Mouse (Mus musculus) cerebellum, postnatal 36 days (tissue): ENCODE measurements around the gene Gramd2.

Experiments
- DNase-seq, 2 experiments: peaks; one replicate each; pipeline ENCODE4 v3.0.0; 2021 to 2022; ENCODE audit warnings: mixed read lengths in 2 of 2

The Gramd2 gene

DNA sequence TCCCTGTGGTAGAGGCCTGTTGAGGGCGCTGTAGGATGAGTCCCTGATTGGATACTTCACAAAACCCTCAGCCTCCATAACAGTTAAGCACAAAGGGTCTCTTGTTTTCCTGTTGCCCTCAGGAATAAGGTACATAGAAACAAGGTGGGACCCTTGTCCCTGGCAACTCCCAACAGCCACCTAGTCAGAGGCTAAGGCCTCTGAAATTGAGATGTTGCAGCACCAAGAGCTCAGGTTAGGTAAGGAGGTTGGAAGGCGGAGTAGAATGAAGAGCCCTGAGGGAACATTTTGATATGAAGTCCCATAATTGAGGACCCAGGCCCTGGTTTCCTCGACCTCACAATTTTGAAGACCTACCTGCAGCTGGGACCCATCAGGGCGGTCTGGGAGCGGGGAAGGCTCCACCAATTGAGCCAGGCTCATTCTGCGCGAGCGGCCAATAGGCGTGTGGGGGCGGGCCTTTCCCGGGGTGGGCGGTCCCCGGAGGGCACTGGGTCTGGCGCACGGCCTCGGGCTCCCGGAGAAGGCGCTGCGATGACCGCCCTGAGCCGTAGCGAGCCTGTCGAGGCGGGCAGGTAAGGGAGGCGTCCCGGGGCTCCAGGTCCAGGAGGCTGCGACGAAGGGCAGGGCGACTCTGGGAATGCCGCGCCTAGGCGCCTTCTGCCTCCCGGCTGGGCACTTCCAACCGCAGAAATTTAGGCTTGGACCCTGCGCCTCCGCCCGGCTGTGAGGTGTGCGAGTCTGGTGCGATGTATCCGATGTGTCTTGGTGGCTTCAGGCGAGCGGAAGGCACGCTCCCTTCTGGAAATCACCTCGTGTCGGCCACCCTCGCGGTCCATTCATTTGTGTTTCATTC is at the start of gene Gramd2:
Gramd2 (plus strand) TSS at position 467 of the 856 bp plus-strand sequence.
- DNase-seq = peak; percentile 75 to 85

DNA sequence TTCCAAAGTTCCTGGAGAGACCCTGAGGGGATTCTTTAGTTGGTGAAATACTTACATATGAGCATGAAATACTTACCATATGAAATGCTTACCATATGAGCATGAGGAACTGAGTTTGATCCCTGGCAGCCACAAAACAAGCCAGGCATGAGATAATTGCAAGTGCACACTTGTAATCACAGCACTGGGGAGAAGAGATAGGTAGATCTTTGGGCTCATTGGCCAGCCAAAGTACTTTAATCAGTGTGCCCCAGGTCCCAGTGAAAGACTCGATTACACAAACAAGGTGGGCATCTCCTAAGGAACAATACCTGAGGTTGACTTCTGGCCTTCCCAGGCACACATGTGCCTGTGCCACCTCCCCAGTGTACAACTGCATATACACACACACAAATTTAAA is 41.6 kb upstream of the Gramd2 start:
- DNase-seq = no peak

DNA sequence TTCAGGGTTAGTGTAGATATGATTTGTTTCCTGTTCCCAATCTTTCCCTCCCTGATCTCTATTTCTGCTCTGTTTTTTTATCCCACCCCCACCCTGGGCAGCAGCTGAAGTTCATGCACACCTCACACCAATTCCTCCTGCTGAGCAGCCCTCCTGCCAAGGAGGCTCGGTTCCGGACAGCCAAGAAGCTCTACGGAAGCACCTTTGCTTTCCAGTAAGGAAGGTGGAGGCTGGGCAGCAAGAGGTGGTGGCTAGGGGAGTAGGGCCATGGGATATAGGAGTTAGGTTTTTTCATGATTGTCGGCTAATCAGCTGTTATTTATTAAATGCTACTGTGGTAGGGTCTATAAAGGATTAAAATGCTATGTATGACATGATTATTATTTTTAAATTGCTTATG is 40.0 kb upstream of the Gramd2 start:
- DNase-seq = no peak

DNA sequence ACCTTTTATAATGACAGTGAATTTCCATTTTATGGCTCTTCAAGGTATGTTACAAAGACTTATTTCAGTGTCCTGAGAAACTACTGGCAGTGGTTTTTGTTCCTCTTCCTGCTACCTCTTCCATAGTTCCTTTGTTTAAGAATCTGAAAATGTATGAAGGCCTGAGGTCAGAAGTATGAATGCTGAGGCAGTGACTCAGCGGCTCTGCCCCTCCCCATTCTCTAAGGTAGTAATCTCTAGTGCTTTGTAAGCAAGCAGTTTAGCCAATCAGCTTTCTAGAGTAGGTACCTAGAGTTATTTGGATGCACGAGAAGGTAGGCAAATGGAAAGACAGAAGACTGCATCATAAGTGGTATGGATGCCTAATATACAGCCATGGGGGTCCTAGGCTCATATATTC is 38.6 kb upstream of the Gramd2 start:
- no peak for DNase-seq

DNA sequence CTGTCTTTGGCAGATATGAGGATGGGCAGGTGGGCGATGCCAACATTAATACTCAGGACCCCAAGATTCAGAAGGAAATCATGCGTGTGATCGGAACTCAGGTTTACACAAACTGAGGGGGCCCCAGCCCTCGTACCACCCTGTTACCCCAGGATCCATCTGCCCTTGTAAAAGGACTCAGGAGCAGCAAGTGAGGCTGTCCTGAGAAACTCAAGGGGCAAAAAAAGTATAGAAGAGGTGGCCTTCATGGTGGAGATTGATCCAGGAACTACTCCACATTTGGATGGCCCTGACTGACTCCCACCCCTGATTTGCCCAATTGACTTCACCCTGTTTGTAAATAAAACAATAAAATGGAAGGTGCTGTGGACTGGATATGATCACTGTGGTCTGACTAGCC is 30.0 kb upstream of the Gramd2 start:
- no peak for DNase-seq

DNA sequence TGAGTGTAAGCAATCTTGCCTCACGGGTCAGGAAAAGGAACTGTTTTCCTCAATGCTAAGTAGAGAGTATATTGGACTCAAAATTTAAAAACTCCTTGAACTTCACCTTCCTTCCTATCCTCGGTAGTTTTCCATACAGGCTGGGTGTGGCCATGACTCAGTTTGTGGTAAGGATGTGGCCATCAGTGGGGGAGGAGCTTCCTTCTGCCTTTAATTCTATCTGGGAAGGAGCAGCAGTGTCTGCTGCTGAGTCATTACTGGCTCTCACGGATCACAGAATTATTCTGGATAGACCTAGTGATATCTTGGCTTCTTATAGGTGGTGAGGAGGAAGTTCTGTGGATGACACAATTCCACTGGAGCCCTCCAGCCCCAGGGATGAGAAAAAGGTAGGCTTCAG is 26.6 kb upstream of the Gramd2 start:
- DNase-seq = no peak

DNA sequence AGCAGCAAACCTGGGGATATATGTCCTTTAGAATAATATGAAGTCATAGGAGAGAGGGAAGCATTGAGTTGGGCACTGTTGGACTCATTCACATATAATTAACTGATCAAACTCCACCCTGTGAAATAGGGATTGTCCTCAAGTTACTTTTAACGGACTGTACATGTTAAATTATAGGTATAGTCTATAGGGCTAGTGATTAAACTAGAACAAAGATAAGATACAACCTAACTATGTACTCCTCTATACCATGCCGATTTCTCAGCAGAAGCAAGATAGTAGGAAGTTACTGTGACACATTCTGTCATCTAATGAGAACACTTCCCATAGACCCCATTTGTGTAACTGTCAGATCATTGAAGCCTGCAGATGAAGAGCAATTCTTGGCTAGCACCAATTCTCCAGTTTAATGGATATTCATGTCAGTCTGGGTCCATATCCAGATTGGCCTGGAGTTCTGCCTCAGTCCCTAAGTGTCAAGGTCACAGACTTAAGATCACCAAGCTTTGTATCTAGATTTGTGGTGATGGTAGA is 25.4 kb upstream of the Gramd2 start:
- no peak for DNase-seq

DNA sequence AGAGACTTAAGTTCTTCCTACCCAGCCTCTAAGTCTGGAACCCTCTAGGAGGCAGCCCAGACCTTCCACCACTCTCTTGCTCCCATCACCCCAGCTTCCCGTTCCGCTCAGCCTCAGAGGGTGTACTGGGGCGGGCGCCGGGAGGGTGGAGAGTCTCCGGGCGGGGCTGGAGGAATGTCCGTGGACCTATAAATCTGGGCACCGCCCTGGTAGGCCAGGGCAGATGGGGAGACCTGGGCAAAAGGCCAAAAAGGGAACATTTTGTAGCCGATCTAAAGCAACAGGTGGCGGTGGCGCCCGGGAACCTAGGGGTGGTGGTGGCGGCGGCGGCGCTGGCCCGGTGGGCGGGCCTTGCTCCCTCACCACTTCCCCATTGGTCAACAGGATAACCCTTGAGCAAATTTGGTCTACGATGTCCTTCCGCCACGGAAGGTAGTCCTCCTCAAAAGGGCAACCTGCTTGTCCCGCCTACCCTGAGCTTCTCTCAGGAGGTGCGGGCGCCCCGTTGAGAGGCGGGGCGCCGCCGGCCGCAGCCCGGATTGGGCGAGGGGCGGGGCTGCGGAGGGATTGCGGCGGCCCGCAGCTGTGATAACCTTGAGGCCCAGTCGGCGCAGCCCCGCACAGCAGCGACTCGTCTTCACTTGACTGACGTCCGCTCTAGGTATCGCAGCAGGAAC is 23.8 kb upstream of the Gramd2 start, which contains the start of gene Pkm:
Pkm (plus strand) TSS at position 411 of the 677 bp plus-strand sequence.
- peak; percentile 97 to 98 for DNase-seq

DNA sequence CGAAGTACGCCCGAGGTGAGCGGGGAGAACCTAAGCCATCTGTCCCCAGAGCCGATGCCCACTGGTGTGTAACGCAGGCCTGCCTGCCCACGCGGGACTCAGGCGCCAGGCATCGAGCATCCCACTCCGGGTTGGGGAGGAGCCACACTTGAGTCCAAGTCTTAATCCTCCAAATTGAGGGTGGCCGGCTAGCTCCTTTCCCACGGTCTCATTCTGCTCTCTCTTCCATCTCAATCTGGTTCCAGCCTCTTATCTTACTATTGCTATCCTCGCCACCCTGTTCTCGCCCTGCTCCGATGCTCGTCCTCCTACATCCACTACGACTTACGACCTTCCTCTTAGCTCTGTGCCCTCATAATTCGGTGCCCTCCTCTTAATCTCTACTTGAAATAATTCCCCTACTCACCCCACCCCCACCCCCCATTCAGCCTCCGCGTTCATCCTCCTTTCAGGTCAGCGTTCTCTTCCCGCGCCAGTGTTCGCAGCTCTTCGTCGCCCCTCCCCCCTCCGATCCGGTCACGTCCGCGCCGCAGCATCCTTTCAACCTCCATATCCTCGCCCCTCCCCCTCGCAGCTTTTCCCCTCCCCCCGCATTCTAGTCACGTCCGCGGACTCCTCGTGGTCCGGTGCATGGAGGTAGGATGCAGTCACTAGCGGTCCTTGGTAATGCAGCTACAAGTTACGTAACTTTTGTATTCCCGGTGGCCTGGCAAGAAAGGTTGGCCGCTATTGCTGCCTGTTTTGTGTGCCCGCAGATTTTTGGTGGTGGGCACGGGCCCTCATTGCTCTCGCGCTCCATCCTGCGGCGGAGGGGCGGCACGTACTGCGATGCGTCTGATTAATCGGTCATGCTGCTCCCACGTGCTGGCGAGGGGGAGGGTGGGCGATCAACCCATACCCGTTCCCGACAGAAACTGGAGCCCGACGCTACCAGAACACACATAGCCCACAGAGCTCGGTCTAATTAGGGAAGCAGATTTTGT is 23.0 kb upstream of the Gramd2 start:
- DNase-seq = peak; percentile 84 to 89

DNA sequence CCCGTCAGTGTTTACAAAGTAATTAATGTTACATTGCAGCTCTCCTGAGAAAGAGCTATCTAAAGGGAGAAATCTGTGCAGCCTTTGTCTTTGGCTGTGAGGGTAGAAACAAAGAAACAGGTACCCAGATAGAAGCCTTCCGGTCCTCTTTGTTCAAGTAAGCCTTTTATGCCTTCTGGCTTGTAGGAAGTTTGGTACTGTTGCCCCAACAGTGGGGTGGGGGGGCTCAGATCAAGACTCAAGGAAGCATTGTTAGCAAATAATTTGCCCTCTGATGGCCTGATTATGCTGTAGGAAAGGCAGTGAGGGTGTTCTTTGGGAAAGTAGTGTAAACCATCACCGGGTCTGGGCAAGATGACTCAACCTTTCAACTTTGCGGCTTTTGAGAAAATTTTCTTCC is 21.8 kb upstream of the Gramd2 start:
- DNase-seq = no peak

DNA sequence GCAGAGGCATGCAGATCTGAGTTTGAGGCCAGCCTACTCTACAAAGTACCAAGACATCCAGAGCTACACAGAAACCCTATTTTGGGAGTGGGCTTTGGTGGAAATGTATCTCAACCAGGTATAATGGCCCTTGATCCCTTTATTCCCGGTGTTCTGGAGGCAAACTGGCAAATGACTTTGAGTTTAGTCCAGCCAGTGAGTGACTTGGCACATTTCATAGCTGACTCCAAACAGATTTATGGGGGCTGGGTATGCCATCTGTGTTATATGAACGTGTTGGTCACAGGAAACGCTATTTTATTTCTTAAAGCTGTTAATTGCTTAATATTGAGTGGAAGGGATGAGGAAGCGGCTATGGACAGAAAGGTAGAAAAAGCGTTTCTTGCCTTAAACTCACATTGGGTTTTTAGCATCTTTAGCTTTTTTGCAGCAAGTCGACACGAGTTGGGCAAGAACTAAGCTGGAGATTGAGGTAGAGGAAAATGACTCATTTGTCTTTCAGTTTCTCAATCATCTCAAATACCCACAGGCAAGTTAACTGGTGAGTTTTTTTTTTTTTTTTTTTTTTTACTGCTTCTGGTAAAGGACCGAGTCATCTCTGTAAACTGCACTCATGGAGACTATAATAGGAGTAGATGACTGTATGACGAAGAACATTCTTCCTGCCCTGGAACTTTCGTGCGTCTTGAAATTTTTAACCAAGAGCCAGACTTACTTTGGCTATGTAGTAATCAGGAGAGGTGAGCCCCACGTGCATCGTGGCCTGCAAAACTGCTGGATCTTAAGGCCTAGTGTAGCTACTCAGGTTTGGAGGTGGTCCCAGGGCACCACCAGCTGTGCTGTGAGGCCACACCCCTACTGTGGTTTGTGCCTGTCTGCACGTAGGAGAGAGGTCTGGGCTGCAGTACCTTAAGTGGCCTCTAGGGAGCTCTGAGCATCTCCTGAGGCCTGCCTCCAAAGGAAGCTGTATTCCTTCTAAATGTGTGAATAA is 20.6 kb upstream of the Gramd2 start:
- DNase-seq = peak; percentile 86

DNA sequence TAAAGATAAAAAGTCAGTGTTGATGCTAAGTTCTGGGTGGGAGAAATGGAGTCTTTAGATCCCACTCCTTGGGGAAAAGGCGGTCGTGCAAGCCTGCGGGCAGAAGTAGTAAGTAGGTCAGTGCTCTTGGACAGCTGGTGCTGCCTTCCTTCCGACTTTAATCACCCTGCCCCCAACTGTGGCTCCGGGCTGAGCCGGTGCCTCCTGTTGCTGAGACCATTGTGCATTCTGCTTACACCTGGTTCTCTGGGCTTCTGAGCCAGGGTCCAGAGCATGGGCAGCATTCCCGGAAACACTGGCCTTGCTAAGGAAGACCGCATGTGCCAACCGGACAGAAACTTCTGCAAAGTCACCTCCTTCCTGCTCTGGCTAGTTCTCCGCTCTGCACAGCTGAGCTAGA is 19.5 kb upstream of the Gramd2 start:
- peak; percentile 67 to 72 for DNase-seq

DNA sequence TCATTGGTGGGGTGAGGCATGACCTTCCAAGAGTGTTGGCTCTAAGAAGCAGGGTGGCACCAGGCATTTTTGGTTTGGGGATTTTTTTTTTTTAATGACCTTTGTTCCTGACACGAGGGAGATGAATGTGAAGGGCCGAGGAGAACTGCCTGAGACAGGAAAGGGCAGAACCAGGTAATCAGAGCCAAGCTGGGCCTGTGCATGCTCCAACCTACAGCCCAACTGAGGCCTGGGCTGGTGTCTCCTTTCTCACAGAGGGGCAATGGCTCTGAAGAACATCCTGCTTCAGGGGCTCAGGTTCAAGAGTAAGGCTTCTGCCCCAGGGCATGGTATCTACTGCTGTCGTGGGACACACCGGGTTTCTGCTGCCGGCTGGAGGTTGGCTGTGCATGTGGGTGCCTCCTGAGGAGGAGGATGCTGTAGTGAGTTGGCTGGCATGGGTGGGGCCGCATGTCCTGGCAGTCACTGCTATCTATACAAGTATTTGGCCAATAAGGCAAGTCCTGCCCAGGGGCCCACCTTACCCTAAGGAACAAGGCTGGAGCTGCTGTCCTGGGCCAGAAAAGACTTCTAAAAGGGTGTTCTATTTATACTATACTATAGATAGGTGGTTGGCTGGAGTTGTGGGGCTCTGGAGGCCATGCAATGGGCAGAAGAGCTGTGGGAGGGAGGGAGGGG is 18.5 kb upstream of the Gramd2 start:
- DNase-seq = no peak

DNA sequence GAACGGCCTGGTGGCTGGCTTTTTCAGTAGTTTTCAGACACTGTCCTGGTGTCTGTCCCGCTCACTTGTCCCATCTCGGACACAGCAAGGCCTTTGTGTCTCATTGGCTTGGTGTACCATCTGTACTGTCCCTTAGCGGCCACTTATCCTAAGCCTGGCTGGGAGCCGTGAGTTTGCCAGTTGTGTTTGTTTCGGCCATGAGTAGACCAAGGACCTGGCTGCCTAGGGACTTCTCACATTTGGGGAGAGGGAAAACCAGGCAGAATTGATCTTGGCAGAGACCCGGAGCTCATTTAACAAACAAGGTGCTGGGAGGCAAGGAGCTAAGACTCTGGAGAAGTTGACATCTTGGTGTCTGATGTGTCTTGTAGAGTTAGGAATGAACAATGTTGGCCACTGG is 16.7 kb upstream of the Gramd2 start:
- DNase-seq = no peak

DNA sequence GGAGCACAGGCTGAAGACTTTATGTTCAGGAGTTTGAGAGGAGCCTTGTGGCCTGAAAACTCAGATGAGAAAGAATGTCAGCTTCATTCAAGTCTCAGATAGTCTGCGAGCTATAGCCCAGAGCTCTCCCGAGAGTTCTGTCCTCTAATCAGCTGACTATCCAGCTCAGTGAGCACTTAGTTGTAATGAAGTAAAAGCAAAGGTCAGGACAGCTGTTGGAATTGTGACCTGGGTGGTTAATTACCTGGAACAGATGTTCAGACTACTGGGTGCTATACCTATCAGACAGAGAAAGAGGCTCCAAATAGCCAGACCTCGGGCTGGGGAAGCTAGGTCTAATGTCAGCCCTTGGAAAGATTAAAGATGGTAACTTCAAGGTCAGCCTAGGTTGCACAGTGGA is 16.0 kb upstream of the Gramd2 start:
- DNase-seq = no peak

DNA sequence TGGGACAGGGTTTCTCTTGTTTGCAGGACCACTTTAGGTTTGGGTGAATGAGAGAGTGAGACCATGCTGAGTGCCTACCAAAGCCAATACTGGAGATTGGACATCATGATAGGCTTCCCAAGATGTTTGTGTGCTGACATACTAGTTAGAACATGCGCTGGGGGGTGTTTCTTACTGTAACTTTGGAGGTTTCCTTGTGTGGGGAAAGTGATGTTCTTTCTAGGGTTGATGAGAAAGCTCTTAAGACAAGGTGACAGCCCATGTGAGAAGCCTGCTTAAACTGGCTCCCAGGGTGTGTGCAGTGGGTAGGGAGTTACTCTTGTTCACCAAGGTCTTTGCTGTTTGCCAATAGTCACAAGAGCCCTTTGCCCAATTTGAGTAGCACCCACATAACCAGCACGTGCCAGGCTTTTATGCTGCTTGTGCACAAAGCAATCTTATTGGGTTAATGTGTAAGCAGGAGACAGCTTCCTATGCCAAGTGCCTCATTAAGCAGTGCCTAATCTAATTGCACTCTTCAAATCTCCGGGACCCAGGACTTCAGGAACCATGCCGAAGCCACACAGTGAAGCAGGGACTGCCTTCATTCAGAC is 15.2 kb upstream of the Gramd2 start:
- DNase-seq = no peak

DNA sequence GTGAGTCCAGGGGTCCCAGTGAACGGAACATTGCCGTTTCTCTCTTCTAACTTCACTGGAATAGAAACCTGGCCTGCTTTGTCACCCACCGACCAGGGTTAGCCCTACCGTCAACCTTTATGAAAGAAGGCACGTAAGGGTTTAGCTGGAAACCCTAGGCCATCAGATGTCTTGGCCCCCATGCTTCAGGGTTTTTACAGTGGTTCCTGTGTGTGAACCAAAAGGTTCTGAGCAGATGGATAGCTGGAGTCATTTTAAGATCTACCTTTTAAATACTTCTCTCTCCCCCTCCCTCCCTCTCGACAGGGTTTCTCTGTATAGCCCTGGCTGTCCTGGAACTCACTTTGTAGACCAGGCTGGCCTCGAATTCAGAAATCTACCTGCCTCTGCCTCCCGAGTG is 13.9 kb upstream of the Gramd2 start:
- DNase-seq = no peak

DNA sequence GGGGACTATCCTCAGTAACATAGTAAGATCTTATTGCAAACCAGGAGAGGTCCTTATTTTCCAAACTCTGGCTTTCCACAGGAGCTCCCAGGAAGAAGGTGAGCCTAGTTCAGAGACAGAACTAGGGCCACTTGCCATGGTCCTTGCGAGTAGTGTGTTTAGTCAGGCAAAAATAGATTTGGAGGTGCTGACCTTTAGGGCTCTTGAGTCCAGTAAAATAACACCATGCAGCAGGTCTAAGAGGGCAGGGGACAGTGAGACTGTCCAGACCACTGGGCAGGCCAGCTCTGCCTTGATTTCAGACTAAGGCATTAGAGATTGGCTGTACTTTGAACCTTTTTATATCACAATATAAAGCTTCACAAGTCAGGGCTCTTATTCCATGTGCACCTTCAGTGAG is 13.1 kb upstream of the Gramd2 start:
- no peak for DNase-seq

DNA sequence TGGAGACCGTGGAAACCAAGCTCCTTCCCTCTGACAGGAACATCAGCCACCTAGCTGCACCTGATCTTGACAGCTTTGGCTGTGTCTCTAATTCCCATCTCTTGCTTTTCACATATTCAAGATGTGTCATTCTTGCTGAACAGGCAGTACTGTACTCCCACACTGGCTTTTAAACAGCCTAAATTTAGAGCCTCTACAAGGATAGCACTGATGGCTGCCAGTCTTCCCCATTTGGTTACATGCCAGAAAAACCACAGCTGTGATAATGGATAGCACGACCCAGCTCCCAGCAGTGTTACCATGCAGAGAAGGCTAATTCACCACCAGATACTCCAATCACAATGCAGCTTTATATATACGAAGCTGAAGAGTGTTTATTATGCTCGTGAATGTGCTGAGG is 12.7 kb upstream of the Gramd2 start:
- DNase-seq = no peak

DNA sequence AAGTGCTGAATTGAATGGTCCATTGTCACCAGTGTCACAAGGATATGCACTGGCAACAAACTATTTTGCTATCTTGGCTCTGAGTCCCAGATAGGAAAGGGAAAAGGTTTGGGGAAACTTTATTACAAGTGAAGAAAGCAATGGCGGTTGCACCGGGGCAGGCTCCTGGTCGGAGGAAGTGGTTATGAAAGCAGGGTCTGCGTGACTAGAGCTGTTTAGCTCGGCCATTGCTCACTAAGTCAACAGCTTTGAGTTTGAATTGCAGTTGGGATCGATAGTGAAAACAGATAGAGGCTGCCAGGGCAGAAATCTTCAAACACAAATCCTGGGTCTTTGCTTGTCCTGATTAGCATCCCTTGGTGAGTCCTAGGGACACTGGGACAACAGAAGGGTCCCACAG is 12.0 kb upstream of the Gramd2 start:
- no peak for DNase-seq

DNA sequence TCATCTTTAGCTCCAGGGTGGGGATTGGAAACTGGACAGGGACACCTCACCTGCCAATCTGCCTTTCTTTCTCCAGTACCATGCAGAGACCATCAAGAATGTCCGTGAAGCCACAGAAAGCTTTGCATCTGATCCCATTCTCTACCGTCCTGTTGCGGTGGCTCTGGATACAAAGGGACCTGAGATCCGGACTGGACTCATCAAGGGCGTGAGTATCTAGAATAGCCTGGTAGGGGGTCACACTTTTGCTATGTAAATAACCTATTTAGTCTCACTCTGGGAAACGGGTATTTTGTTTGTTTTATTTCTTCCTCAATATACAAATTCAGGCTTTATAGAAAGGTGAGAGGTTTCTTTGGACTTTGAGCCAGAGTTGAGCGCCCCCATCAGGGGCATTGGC is 11.5 kb upstream of the Gramd2 start:
- no peak for DNase-seq
